Mouse (Mus musculus) liver, embryonic 15.5 days (tissue): ENCODE data around the gene Chek1. TPM values are rescaled to one million over a fixed set of nuclear protein-coding genes. Genes with fewer than 3 reads are reported as not detected.

ENCODE experiments used
- ATAC-seq: fragments of 200-750 bp; cut with Nextera tagmentation; 2 replicates; pipeline ENCODE4 v1.8.0; 2017; ENCODE audit warnings: moderate number of reproducible peaks, mild to moderate bottlenecking, moderate library complexity; ENCODE audit not compliant: insufficient read depth
- H3K27ac ChIP-seq: fragments of 300-500 bp; sonication (generic); replicated peaks from 2 replicates; pipeline ENCODE4 v1.5.1; 2015; ENCODE audit warnings: mild to moderate bottlenecking, inconsistent platforms
- H3K27me3 ChIP-seq: fragments of 300-500 bp; sonication (generic); 2 replicates; pipeline ENCODE4 v1.6.1; 2015; ENCODE audit warnings: mild to moderate bottlenecking, inconsistent platforms
- H3K36me3 ChIP-seq: fragments of 300-500 bp; sonication (generic); replicated peaks from 2 replicates; pipeline ENCODE4 v1.6.1; 2015; ENCODE audit warnings: moderate library complexity, mild to moderate bottlenecking, inconsistent platforms
- H3K4me1 ChIP-seq: fragments of 300-500 bp; sonication (generic); replicated peaks from 2 replicates; pipeline ENCODE4 v1.6.1; 2015; ENCODE audit warnings: inconsistent platforms
- H3K4me2 ChIP-seq: fragments of 300-500 bp; sonication (generic); 2 replicates; pipeline ENCODE4 v1.6.1; 2015; ENCODE audit warnings: moderate library complexity, mild to moderate bottlenecking, inconsistent platforms
- H3K4me3 ChIP-seq: fragments of 300-500 bp; sonication (generic); replicated peaks from 2 replicates; pipeline ENCODE4 v1.5.1; 2015; ENCODE audit warnings: mild to moderate bottlenecking, inconsistent platforms
- H3K9ac ChIP-seq: fragments of 300-500 bp; sonication (generic); 2 replicates; pipeline ENCODE4 v1.6.1; 2015; ENCODE audit warnings: moderate library complexity, mild to moderate bottlenecking, inconsistent platforms
- H3K9me3 ChIP-seq: fragments of 300-500 bp; sonication (generic); replicated peaks from 2 replicates; pipeline ENCODE4 v1.6.1; 2016; ENCODE audit warnings: inconsistent platforms
- WGBS: fragments of 180-500 bp; shearing (Covaris S2); methylation state at CpG from one replicate; pipeline ENCODE4 v1.1.7; 2015; ENCODE audit warnings: mixed read lengths; ENCODE audit not compliant: insufficient replicate concordance; 5-methylcytosine and 5-hydroxymethylcytosine counted together
- polyA plus RNA-seq: library from polyadenylated mRNA; unstranded; fragments of >200 nt; fragmentation: Nextera tagmentation; extraction: Ambion mirVana; gene quantifications from 2 replicates; pipeline ENCODE4 v1.2.1, GENCODE M21; 2015

Chek1 gene
- polyA plus RNA-seq, 1 experiment from 2014 or later: 16.9 TPM

GRCm38 (mm10) chr9:36692920-36693319, 33.9 kb downstream of the Chek1 start, which contains the start of gene Acrv1:
Gene Acrv1, plus strand, starts transcription at chr9:36693220.
- Histone ChIP-seq H3K4me2 (no peak within 1 kb of the TSS), H3K4me1 (no peaks in the 10 kb centered on the region), H3K9ac (no peak within 1 kb of the TSS), H3K27ac (no peak within 1 kb of the TSS), H3K36me3 (no peaks in the 10 kb centered on the region), H3K4me3 (no peak within 1 kb of the TSS), H3K27me3 (no peaks in the 10 kb centered on the region), H3K9me3 (no peaks in the 10 kb centered on the region)
- 23% methylated on average over 1 of the region's 1 CpGs for WGBS
- no peak for ATAC-seq

GRCm38 (mm10) chr9:36687329-36687728, 39.5 kb downstream of the Chek1 start:
- no peaks in the 10 kb centered on the region for H3K27me3 ChIP-seq
- H3K4me2 ChIP-seq: no peak overlapping the region
- H3K4me1 ChIP-seq: no peaks in the 10 kb centered on the region
- no peaks in the 10 kb centered on the region for H3K9me3 ChIP-seq
- H3K4me3 ChIP-seq: no peak overlapping the region
- no peak overlapping the region for H3K27ac ChIP-seq
- ATAC-seq: no peak
- no peaks in the 10 kb centered on the region for H3K36me3 ChIP-seq
- no peak overlapping the region for H3K9ac ChIP-seq

- no peak overlapping the region for H3K27ac ChIP-seq
- no peaks in the 10 kb centered on the region for H3K9me3 ChIP-seq
- no peak overlapping the region for H3K4me3 ChIP-seq
- H3K4me2 ChIP-seq: no peak overlapping the region
- WGBS: 51% methylated on average over 2 of the region's 2 CpGs
- no peak overlapping the region for H3K9ac ChIP-seq
- H3K27me3 ChIP-seq: no peaks in the 10 kb centered on the region
- no peaks in the 10 kb centered on the region for H3K4me1 ChIP-seq
- ATAC-seq: no peak
- no peaks in the 10 kb centered on the region for H3K36me3 ChIP-seq
These were observed 45.4 kb downstream of the Chek1 start for GRCm38 (mm10) chr9:36681424-36681823.

Other genes starting within 250 kb of the Chek1 start
- not detected in 2 replicates for gene Gm5615, start 185.1 kb downstream of the Chek1 start, polyA plus RNA-seq
- not detected in 2 replicates for gene Gm17689, start 144.4 kb downstream of the Chek1 start, polyA plus RNA-seq
- not detected in 2 replicates for gene A630095E13Rik, start 83.7 kb downstream of the Chek1 start, polyA plus RNA-seq
- gene Acrv1, start 33.8 kb downstream of the Chek1 start, polyA plus RNA-seq: not detected in 2 replicates
- gene Stt3a, start 40.6 kb upstream of the Chek1 start, polyA plus RNA-seq: 173 and 182 TPM in 2 replicates
- 25.2 and 27.1 TPM in 2 replicates for gene Ei24, start 70.3 kb upstream of the Chek1 start, polyA plus RNA-seq
- gene Fez1, start 94.8 kb upstream of the Chek1 start, polyA plus RNA-seq: 0.55 and 0.92 TPM in 2 replicates